Mouse (Mus musculus) liver, adult 2 months (tissue): Measurements from ENCODE around the gene Vhl.

Experiments
- CTCF ChIP-seq: fragments of 200-500 bp; IDR thresholded peaks from 2 replicates; pipeline ENCODE4 v1.5.1; 2011; ENCODE audit warnings: low read depth, low read length, control low read depth
- POLR2A ChIP-seq: fragments of 200-500 bp; IDR thresholded peaks from 2 replicates; pipeline ENCODE4 v1.6.1; 2011; ENCODE audit warnings: low read length, control low read depth; ENCODE audit not compliant: insufficient read depth; ENCODE audit errors: extremely low read depth

DNA sequence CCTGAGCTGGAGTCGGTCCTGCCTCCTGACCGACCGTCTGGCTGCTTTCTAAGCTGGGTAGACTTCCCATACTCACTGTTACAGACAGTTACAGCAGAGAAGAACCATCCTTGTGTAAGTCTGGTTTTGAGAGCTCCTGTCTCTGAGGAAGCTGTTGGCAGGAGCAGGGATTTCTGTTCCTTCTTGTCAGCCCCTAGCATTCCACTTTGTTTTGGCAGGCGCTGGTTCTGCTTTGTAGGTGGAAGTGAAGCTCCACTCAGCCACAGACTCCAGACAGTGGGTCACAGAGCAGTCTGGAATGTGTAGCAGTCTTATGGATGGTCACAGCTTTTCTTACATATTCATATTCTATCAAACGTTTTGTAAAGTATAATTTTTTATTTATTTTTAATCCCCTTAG is 6.6 kb downstream of the Vhl start:
- TF ChIP-seq POLR2A = no peak
- TF ChIP-seq CTCF = no peak
